Comparison of ENCODE assay signal across 8 mouse cellular contexts in the genomic region with DNA sequence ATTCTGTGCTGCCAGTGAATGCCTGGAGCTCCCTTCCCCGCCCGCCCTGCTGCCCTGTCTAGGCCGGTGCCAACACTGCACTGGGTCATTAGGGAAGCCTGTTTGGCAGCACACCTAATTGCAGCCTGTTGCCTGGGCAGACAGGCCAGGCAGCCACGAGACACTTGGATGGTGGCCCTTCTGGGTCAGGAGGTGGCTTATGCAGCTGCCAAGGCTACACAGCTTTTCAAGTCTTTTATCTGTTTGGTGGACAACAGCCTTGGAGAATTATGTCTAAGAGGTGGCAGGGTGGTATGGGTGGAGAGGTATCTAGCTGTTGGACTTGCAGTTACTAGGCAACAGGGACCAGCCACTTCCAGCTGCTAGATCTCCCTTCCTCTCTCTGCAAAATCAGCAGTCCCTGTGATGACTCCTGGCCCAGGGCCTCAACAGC. TPM values are rescaled to one million over a fixed set of nuclear protein-coding genes. Genes with fewer than 3 reads are reported as not detected.
DNase-seq lines count a peak whose midpoint lies in the region; ATAC-seq and TF ChIP-seq lines count a peak whose summit lies in the region.

No protein-coding gene starts in this region.

- WGBS in liver, adult 2 months = 13% methylated on average over 4 of the region's 4 CpGs
- WGBS in liver, embryonic 11.5 days = 90% methylated on average over 4 of the region's 4 CpGs
- 4% methylated on average over 4 of the region's 4 CpGs for WGBS in cerebellum, adult 2 months
- WGBS in midbrain, embryonic 16.5 days = 57% methylated on average over 4 of the region's 4 CpGs

- no peaks in the 10 kb centered on the region for H3K27me3 ChIP-seq in liver, adult 2 months (ENCODE audit: control insufficient read depth, insufficient read depth, low read length)
- no peaks in the 10 kb centered on the region for H3K27me3 ChIP-seq in liver, embryonic 11.5 days (replicated peaks; ENCODE audit: control insufficient read depth, insufficient read depth, low read length)
- H3K27me3 ChIP-seq in cerebellum, adult 2 months (ENCODE audit: control insufficient read depth, insufficient read depth, low read length) = no peaks in the 10 kb centered on the region
- H3K27me3 ChIP-seq in midbrain, embryonic 16.5 days (ENCODE audit: control insufficient read depth, insufficient read depth, low read depth, low read length) = no peaks in the 10 kb centered on the region

- no peak overlapping the region for H3K9ac ChIP-seq in liver, adult 2 months (ENCODE audit: low read depth, low read length)
- no peak overlapping the region for H3K9ac ChIP-seq in liver, embryonic 11.5 days (ENCODE audit: low read depth, low read length)
- no peak overlapping the region for H3K9ac ChIP-seq in midbrain, embryonic 16.5 days (ENCODE audit: low read depth, low read length)

- no peaks in the 10 kb centered on the region for H3K79me2 ChIP-seq in liver, adult 2 months (ENCODE audit: control insufficient read depth, insufficient read depth, low read length)

- no peak overlapping the region for H3K4me3 ChIP-seq in liver, adult 2 months (ENCODE audit: insufficient read depth, low read depth, low read length)
- H3K4me3 ChIP-seq in liver, embryonic 11.5 days (ENCODE audit: low read depth, low read length) = no peak overlapping the region
- no peak overlapping the region for H3K4me3 ChIP-seq in cerebellum, adult 2 months (replicated peaks; ENCODE audit: insufficient read depth, low read depth, low read length)
- H3K4me3 ChIP-seq in midbrain, embryonic 16.5 days (ENCODE audit: low read depth, low read length) = no peak overlapping the region

- no peak overlapping the region for H3K4me2 ChIP-seq in liver, embryonic 11.5 days
- H3K4me2 ChIP-seq in midbrain, embryonic 16.5 days (ENCODE audit: low read length) = no peak overlapping the region

- TF ChIP-seq POLR2A in liver, adult 2 months (IDR thresholded peaks at IDR 0.05; ENCODE audit: extremely low read depth, insufficient read depth, low read length) = no peak
- no peak for TF ChIP-seq POLR2A in cerebellum, adult 2 months (IDR thresholded peaks at IDR 0.05; ENCODE audit: borderline replicate concordance, insufficient read depth, low read length)

- ATAC-seq in liver, embryonic 11.5 days (replicated peaks; ENCODE audit: low FRiP score) = no peak
- peak; percentile 90 for ATAC-seq in midbrain, embryonic 16.5 days
- ATAC-seq in megakaryocyte, adult 5-6 weeks (ENCODE audit: poor library complexity, severe bottlenecking) = no peak

- H3K4me1 ChIP-seq in liver, adult 2 months (ENCODE audit: control insufficient read depth, insufficient read depth, low read length) = peaks cover 3% of the 10 kb centered on the region; the same call in 1 of the 2 replicates
- H3K4me1 ChIP-seq in liver, embryonic 11.5 days (replicated peaks; ENCODE audit: control insufficient read depth, insufficient read depth, low read length) = peaks cover 34% of the 10 kb centered on the region
- H3K4me1 ChIP-seq in cerebellum, adult 2 months (ENCODE audit: control insufficient read depth, insufficient read depth, low read length) = peaks cover 8% of the 10 kb centered on the region; the same call in 1 of the 2 replicates
- H3K4me1 ChIP-seq in midbrain, embryonic 16.5 days (ENCODE audit: control insufficient read depth, insufficient read depth, low read length) = peaks cover 4% of the 10 kb centered on the region; the same call in 1 of the 2 replicates

- DNase-seq in liver, adult 2 months (ENCODE audit: extremely low read depth, low read depth, low spot score) = peak; percentile 95
- no peak for DNase-seq in liver, embryonic 11.5 days (ENCODE audit: low spot score)
- peak; percentile 69 to 77 for DNase-seq in cerebellum, adult 2 months
- peak; percentile 50 for DNase-seq in gastrocnemius, postnatal 25 days
- peak; percentile 70 for DNase-seq in layer of hippocampus, adult 9-11 months
- DNase-seq in spleen, postnatal 36 days (ENCODE audit: low spot score in 2 of 2) = no peak

- no peaks in the 10 kb centered on the region for H3K36me3 ChIP-seq in liver, adult 2 months (ENCODE audit: control insufficient read depth, insufficient read depth, low read length)
- H3K36me3 ChIP-seq in liver, embryonic 11.5 days (ENCODE audit: control insufficient read depth, insufficient read depth, low read length) = no peaks in the 10 kb centered on the region
- H3K36me3 ChIP-seq in midbrain, embryonic 16.5 days (ENCODE audit: control insufficient read depth, insufficient read depth, low read length) = no peaks in the 10 kb centered on the region

- H3K27ac ChIP-seq in liver, adult 2 months (replicated peaks; ENCODE audit: insufficient read depth, low read depth, low read length) = no peak overlapping the region
- no peak overlapping the region for H3K27ac ChIP-seq in liver, embryonic 11.5 days (ENCODE audit: low read depth, low read length)
- no peak overlapping the region for H3K27ac ChIP-seq in cerebellum, adult 2 months (ENCODE audit: insufficient read depth, low read length)
- peak overlapping the region; percentile 56 for H3K27ac ChIP-seq in midbrain, embryonic 16.5 days (ENCODE audit: low read length)

- TF ChIP-seq CTCF in liver, adult 2 months (IDR thresholded peaks at IDR 0.05; ENCODE audit: low read depth, low read length) = no peak
- TF ChIP-seq CTCF in cerebellum, adult 2 months (IDR thresholded peaks at IDR 0.05; ENCODE audit: borderline replicate concordance, insufficient read depth, low read depth, low read length) = no peak

- no peaks in the 10 kb centered on the region for H3K9me3 ChIP-seq in liver, embryonic 11.5 days (ENCODE audit: control insufficient read depth, low read length)
- H3K9me3 ChIP-seq in midbrain, embryonic 16.5 days (replicated peaks; ENCODE audit: control insufficient read depth, low read length, poor library complexity, severe bottlenecking) = no peaks in the 10 kb centered on the region

RNA-seq across cellular contexts. Expression of gene Klf11, which starts 8.7 kb away (rescaled TPM):
- total RNA-seq in liver, adult 2 months (2014; rRNA removed) = 5.9 and 9.9 TPM in 2 replicates
- 2.8 and 3.5 TPM in 2 replicates for polyA plus RNA-seq in liver, adult 2 months (2012; rRNA removed)
- polyA plus RNA-seq in liver, embryonic 11.5 days (2014; fragmentation: Nextera tagmentation; extraction: Ambion mirVana) = 8.7 and 12.1 TPM in 2 replicates
- 4.8 and 4.9 TPM in 2 replicates for polyA plus RNA-seq in cerebellum, adult 2 months (2012; rRNA removed)
- 1 to 10 TPM; 4.8 to 6.9 TPM for total RNA-seq in gastrocnemius, postnatal 25 days (2021)
- polyA plus RNA-seq in midbrain, embryonic 16.5 days (2015; fragmentation: Nextera tagmentation; extraction: Ambion mirVana) = 21.4 and 22.6 TPM in 2 replicates
- total RNA-seq in megakaryocyte, adult 5-6 weeks (2015) = 7.7 and 9.6 TPM in 2 replicates
- 7.9 and 9.2 TPM in 2 replicates for total RNA-seq in megakaryocyte, adult 5-6 weeks (2017)

RNA-seq across cellular contexts. Expression of gene Cys1, which starts 39.2 kb away (rescaled TPM):
- total RNA-seq in liver, adult 2 months (2014; rRNA removed) = 2.8 and 3.1 TPM in 2 replicates
- 4.3 and 5.3 TPM in 2 replicates for polyA plus RNA-seq in liver, adult 2 months (2012; rRNA removed)
- 0.49 and 1.1 TPM in 2 replicates for polyA plus RNA-seq in liver, embryonic 11.5 days (2014; fragmentation: Nextera tagmentation; extraction: Ambion mirVana)
- polyA plus RNA-seq in cerebellum, adult 2 months (2012; rRNA removed) = 6.0 and 6.2 TPM in 2 replicates
- total RNA-seq in gastrocnemius, postnatal 25 days (2021) = 1 to 10 TPM; 3.0 to 3.5 TPM
- polyA plus RNA-seq in midbrain, embryonic 16.5 days (2015; fragmentation: Nextera tagmentation; extraction: Ambion mirVana) = 1.6 and 1.8 TPM in 2 replicates
- total RNA-seq in megakaryocyte, adult 5-6 weeks (2015) = not detected in 2 replicates
- total RNA-seq in megakaryocyte, adult 5-6 weeks (2017) = not detected in 2 replicates

Comparison
In these comparisons a context has a peak if more than half of its experiments do, and no peak if none do; other contexts are left out.
1. DNase-seq: peak in liver, adult 2 months (single experiment), cerebellum, adult 2 months (2 of 2), gastrocnemius, postnatal 25 days (single experiment) and layer of hippocampus, adult 9-11 months (single experiment); none in liver, embryonic 11.5 days (single experiment) and spleen, postnatal 36 days (0 of 2).